Mouse (Mus musculus) B cell, adult 2 months (primary cell): ENCODE results near the gene Tmem56.

ENCODE experiments used
- DNase-seq, 2 experiments: peaks; one replicate each; pipeline ENCODE4 v3.0.0; 2022

Tmem56 gene

GRCm38 (mm10) chr3:121161661-121162060 is 121.2 kb downstream of the Tmem56 start:
- peak; percentile 53 to 62 for DNase-seq

- peak in 1 of 2 experiments; percentile 14 for DNase-seq
Measured at GRCm38 (mm10) chr3:121160424-121160823, 122.5 kb downstream of the Tmem56 start.

GRCm38 (mm10) chr3:121159566-121159965 is 123.3 kb downstream of the Tmem56 start:
- DNase-seq = peak; percentile 43 to 53

GRCm38 (mm10) chr3:121158901-121159351 is 124.0 kb downstream of the Tmem56 start:
- DNase-seq = no peak

GRCm38 (mm10) chr3:121157546-121158330 is 125.2 kb downstream of the Tmem56 start:
- DNase-seq = no peak

GRCm38 (mm10) chr3:121156451-121157186 is 126.3 kb downstream of the Tmem56 start:
- DNase-seq = no peak

- DNase-seq = no peak
Measured at GRCm38 (mm10) chr3:121156043-121156442, 126.9 kb downstream of the Tmem56 start.
